Mouse (Mus musculus) ES-Bruce4 (cell line): ENCODE measurements around the gene Tbc1d7. TPM values are rescaled to one million over a fixed set of nuclear protein-coding genes. Genes with fewer than 3 reads are reported as not detected.

Experiments used
- H3K27ac ChIP-seq: 2 replicates; pipeline ENCODE4 v1.5.1; 2012; ENCODE audit warnings: low read length, inconsistent platforms; ENCODE audit not compliant: insufficient read depth
- H3K27me3 ChIP-seq: 2 replicates; pipeline ENCODE4 v1.6.1; 2012; ENCODE audit warnings: mild to moderate bottlenecking, low read length, inconsistent platforms; ENCODE audit not compliant: control insufficient read depth, poor library complexity, insufficient read depth, severe bottlenecking
- H3K36me3 ChIP-seq: 2 replicates; pipeline ENCODE4 v1.6.1; 2012; ENCODE audit warnings: inconsistent platforms, mild to moderate bottlenecking, low read length, moderate library complexity; ENCODE audit not compliant: control insufficient read depth, poor library complexity, insufficient read depth, severe bottlenecking
- H3K4me1 ChIP-seq: one replicate; pipeline ENCODE4 v1.8.1; 2011; ENCODE audit warnings: low read length; ENCODE audit not compliant: control insufficient read depth, insufficient read depth
- H3K4me3 ChIP-seq: 2 replicates; pipeline ENCODE4 v1.5.1; 2011; ENCODE audit warnings: low read depth, mild to moderate bottlenecking, low read length
- H3K9ac ChIP-seq: 2 replicates; pipeline ENCODE4 v1.6.1; 2012; ENCODE audit warnings: low read depth, mild to moderate bottlenecking, inconsistent platforms; ENCODE audit not compliant: poor library complexity, severe bottlenecking
- H3K9me3 ChIP-seq: replicated peaks from 2 replicates; pipeline ENCODE4 v1.6.1; 2012; ENCODE audit warnings: mild to moderate bottlenecking, low read length, inconsistent platforms; ENCODE audit not compliant: control insufficient read depth, poor library complexity, insufficient read depth, severe bottlenecking
- CTCF ChIP-seq: IDR thresholded peaks from one replicate; pipeline ENCODE4 v1.8.1; 2011; ENCODE audit warnings: low read depth, low read length
- EP300 ChIP-seq: IDR thresholded peaks from 2 replicates; pipeline ENCODE4 v1.6.1; 2011; ENCODE audit warnings: low read depth, low read length; ENCODE audit not compliant: insufficient read depth
- POLR2A ChIP-seq: IDR thresholded peaks from one replicate; pipeline ENCODE4 v1.8.1; 2011; ENCODE audit warnings: low read length; ENCODE audit not compliant: insufficient read depth
- polyA plus RNA-seq: library from polyadenylated mRNA; stranded (reverse); fragments of >200 nt; gene quantifications from 2 replicates; pipeline ENCODE4 v1.2.4, GENCODE M21; 2011; ENCODE audit warnings: low read depth; ENCODE audit not compliant: missing spikeins, insufficient read depth, insufficient read length

Tbc1d7 gene
- polyA plus RNA-seq, 1 experiment, result 26.4 TPM

- Histone ChIP-seq H3K4me3 (peak overlapping the region; percentile 12; the same call in 1 of the 2 replicates), H3K9ac (no peak overlapping the region), H3K36me3 (no peaks in the 10 kb centered on the region), H3K9me3 (no peaks in the 10 kb centered on the region), H3K4me1 (no peaks in the 10 kb centered on the region), H3K27me3 (no peaks in the 10 kb centered on the region), H3K27ac (no peak overlapping the region)
- TF ChIP-seq POLR2A (no peak), CTCF (no peak), EP300 (no peak)
Measured at GRCm38 (mm10) chr13:43208914-43209439, 37.7 kb upstream of the Tbc1d7 start.

DNA sequence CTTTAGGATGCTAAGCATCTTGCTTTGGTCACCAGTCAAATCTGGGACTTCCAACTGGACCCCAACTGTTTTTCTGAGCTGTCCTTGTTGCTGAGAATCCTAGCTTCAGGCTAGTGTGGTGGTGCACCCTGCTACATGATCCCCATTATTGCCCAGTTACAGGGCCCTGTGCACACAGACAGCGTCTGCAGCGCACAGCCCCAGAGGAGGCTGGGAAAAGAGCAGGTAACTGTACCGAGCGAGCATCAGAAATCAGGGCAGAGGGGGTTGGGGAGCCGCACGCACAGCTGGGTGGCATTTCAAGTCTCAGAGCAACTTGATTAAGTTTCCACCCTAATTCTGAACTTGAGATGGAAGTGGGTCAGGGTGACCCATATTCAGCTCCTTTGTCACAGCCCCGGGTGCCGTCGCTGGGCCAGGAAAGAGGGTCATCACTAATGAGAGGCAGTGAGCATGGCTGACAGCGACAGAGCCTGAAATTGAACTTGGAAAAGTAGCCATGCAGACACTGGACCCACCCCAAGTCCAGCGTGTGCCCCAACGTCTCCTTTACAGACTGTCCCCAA lies 34.9 kb upstream of the Tbc1d7 start:
- Histone ChIP-seq H3K27ac (no peak overlapping the region), H3K36me3 (no peaks in the 10 kb centered on the region), H3K9ac (no peak overlapping the region), H3K27me3 (no peaks in the 10 kb centered on the region), H3K4me3 (no peak overlapping the region), H3K4me1 (no peaks in the 10 kb centered on the region), H3K9me3 (no peaks in the 10 kb centered on the region)
- no peak for TF ChIP-seq EP300
- TF ChIP-seq POLR2A, result no peak
- TF ChIP-seq CTCF, result no peak

DNA sequence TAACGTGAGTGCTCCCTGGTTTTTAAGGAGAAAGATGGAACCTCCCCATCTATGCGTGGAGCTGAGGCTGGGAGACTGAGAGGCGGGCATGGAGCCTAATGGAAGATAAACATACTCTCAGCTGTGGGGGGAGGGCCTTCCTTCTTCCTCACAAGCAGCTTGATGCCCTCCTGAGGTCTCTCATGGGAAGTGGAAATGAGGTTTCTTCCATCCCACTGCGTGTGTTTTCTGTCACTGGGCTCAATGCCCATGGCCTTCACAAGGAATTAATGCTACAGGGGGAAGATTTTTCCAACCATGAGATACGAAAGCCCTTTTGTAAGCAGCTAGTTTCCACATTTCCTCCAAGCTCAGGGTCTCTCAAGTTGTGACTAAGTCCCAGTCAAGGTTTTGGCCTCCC lies 32.3 kb upstream of the Tbc1d7 start:
- H3K36me3 ChIP-seq, result no peaks in the 10 kb centered on the region
- TF ChIP-seq POLR2A, result no peak
- TF ChIP-seq CTCF, result no peak
- TF ChIP-seq EP300, result no peak
- no peaks in the 10 kb centered on the region for H3K9me3 ChIP-seq
- peaks cover 7% of the 10 kb centered on the region for H3K4me1 ChIP-seq
- H3K4me3 ChIP-seq, result no peak overlapping the region
- no peaks in the 10 kb centered on the region for H3K27me3 ChIP-seq
- no peak overlapping the region for H3K27ac ChIP-seq
- H3K9ac ChIP-seq, result no peak overlapping the region

GRCm38 (mm10) chr13:43203234-43203633 lies 31.9 kb upstream of the Tbc1d7 start:
- Histone ChIP-seq H3K4me3 (no peak overlapping the region), H3K9me3 (no peaks in the 10 kb centered on the region), H3K4me1 (peaks cover 7% of the 10 kb centered on the region), H3K36me3 (no peaks in the 10 kb centered on the region), H3K27ac (no peak overlapping the region), H3K27me3 (no peaks in the 10 kb centered on the region), H3K9ac (no peak overlapping the region)
- TF ChIP-seq CTCF, result no peak
- no peak for TF ChIP-seq POLR2A
- TF ChIP-seq EP300, result no peak

GRCm38 (mm10) chr13:43202351-43202750 lies 31.1 kb upstream of the Tbc1d7 start:
- Histone ChIP-seq H3K27ac (no peak overlapping the region), H3K9me3 (no peaks in the 10 kb centered on the region), H3K36me3 (no peaks in the 10 kb centered on the region), H3K9ac (no peak overlapping the region), H3K4me1 (peaks cover 7% of the 10 kb centered on the region), H3K4me3 (no peak overlapping the region), H3K27me3 (no peaks in the 10 kb centered on the region)
- no peak for TF ChIP-seq EP300
- TF ChIP-seq CTCF, result no peak
- no peak for TF ChIP-seq POLR2A

DNA sequence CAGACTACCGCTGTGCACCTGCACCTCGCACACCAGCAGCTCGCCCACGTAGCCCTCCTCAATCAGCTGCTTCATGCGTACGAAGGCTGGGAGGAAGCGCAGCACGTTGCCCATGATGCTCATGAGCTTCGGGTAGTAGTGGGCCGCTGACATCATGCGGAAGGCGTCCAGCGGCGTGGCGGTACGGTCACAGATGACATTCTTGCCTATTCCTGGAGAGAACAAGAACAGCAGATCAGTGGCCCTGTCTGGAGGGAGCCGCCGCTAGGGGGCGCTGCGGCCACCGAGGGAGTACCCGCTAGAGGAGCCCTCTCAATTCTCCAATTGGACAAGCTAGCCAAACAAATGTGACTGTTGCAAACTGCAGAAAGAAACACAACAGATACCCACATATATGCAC lies 29.7 kb upstream of the Tbc1d7 start:
- Histone ChIP-seq H3K9me3 (no peaks in the 10 kb centered on the region), H3K36me3 (no peaks in the 10 kb centered on the region), H3K4me3 (peak overlapping the region; percentile 34), H3K27ac (no peak overlapping the region), H3K4me1 (peaks cover 7% of the 10 kb centered on the region), H3K27me3 (no peaks in the 10 kb centered on the region), H3K9ac (no peak overlapping the region)
- no peak for TF ChIP-seq POLR2A
- TF ChIP-seq CTCF, result peak; percentile 80
